ENCODE assay signal across 12 mouse cellular contexts in the genomic region with DNA sequence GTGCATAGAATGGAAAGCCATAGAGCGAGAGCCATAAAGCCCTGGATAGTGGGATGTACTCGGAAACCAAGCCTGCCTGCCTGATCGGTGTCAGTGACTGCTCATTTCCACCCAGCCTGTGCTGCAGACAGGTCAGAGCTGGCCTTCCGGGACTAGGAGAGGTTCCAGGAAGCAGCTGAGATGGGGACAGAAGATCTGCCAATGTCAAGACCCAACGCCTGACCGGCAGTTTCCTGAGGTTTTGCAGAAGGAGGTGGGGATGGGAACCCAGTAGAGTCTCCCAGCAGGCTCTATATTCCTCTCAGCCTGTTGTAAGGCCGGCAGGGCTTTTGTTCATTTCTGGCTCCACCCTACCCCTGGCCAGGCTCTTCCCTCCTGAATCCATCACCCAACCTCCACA. TPM values are rescaled to one million over a fixed set of nuclear protein-coding genes. Genes with fewer than 3 reads are reported as not detected.
DNase-seq lines count a peak whose midpoint lies in the region; ATAC-seq lines count a peak whose summit lies in the region.
"Had no signal": no experiment of that assay in that cellular context is flagged by ENCODE, and none has a peak within 500 bp of the region (broad histone marks: within the 10 kb centered on the region; RNA-seq: fewer than 3 reads in every experiment).

No protein-coding gene starts in this region.

- peaks cover 19% of the 10 kb centered on the region for H3K4me1 ChIP-seq in kidney, embryonic 14.5 days (ENCODE audit: control insufficient read depth, insufficient read depth, low read length)
- peaks cover 41% of the 10 kb centered on the region for H3K4me1 ChIP-seq in lung, embryonic 15.5 days

- peak; percentile 60 for DNase-seq in adrenal gland, postnatal 14 days
- no peak for DNase-seq in adrenal gland, postnatal 25 days
- peak; percentile 54 to 70 for DNase-seq in heart, adult 9 months (ENCODE audit: low spot score in 2 of 2)
- DNase-seq in frontal cortex, adult 2 months (ENCODE audit: extremely low spot score in 1 of 2, low spot score in 1 of 2), result no peak
- DNase-seq in yolk sac, embryonic 10.5 days (ENCODE audit: low spot score), result no peak
- DNase-seq in gastrocnemius, postnatal 14 days, result no peak
- DNase-seq: cerebellum, adult 8-10 months; left cerebral cortex, postnatal 4 days; thymus, adult 18-20 months had no signal

- H3K9me3 ChIP-seq in kidney, embryonic 14.5 days (ENCODE audit: control insufficient read depth, low read length), result no peaks in the 10 kb centered on the region
- H3K9me3 ChIP-seq in lung, embryonic 15.5 days, result no peaks in the 10 kb centered on the region
- H3K9me3 ChIP-seq: neural tube, embryonic 13.5 days had no signal

- H3K27me3 ChIP-seq in kidney, embryonic 14.5 days (ENCODE audit: control insufficient read depth, insufficient read depth, low read length), result no peaks in the 10 kb centered on the region
- H3K27me3 ChIP-seq in lung, embryonic 15.5 days, result no peaks in the 10 kb centered on the region
- H3K27me3 ChIP-seq: neural tube, embryonic 13.5 days had no signal

- H3K4me2 ChIP-seq in kidney, embryonic 14.5 days (replicated peaks; ENCODE audit: low read depth, low read length), result no peak overlapping the region
- H3K4me2 ChIP-seq in lung, embryonic 15.5 days, result peak overlapping the region; percentile 10; the same call in 1 of the 2 replicates
- H3K4me2 ChIP-seq: neural tube, embryonic 13.5 days had no signal

- peaks cover 21% of the 10 kb centered on the region for H3K36me3 ChIP-seq in kidney, embryonic 14.5 days (ENCODE audit: control insufficient read depth, insufficient read depth, low read length)
- peaks cover 23% of the 10 kb centered on the region for H3K36me3 ChIP-seq in lung, embryonic 15.5 days

- ATAC-seq in kidney, embryonic 14.5 days (ENCODE audit: low FRiP score, low TSS enrichment), result no peak
- peak; percentile 40; the same call in 1 of the 2 replicates for ATAC-seq in lung, embryonic 15.5 days (ENCODE audit: borderline replicate concordance, extremely low read depth, low FRiP score, low TSS enrichment)

- peak overlapping the region; percentile 71 for H3K27ac ChIP-seq in kidney, embryonic 14.5 days (ENCODE audit: low read depth, low read length)
- peak overlapping the region; percentile 78 for H3K27ac ChIP-seq in lung, embryonic 15.5 days
- H3K27ac ChIP-seq: neural tube, embryonic 13.5 days had no signal

- no peak overlapping the region for H3K9ac ChIP-seq in kidney, embryonic 14.5 days (ENCODE audit: low read depth, low read length)
- H3K9ac ChIP-seq in lung, embryonic 15.5 days, result no peak overlapping the region
- H3K9ac ChIP-seq: neural tube, embryonic 13.5 days had no signal

- H3K4me3 ChIP-seq in kidney, embryonic 14.5 days (ENCODE audit: low read length), result no peak overlapping the region
- no peak overlapping the region for H3K4me3 ChIP-seq in lung, embryonic 15.5 days
- H3K4me3 ChIP-seq: neural tube, embryonic 13.5 days had no signal

- 47% methylated on average over 7 of the region's 7 CpGs for WGBS in kidney, embryonic 14.5 days
- 28% methylated on average over 7 of the region's 7 CpGs for WGBS in lung, embryonic 15.5 days

- intact Hi-C loops in gastrocnemius, postnatal 14 days (cut with DNase I; ENCODE audit: low total_unique reads), result no loop called here

RNA-seq across cellular contexts. Expression of a gene that starts 9.8 kb away (rescaled TPM):
- 34.3 and 41.0 TPM in 2 replicates for total RNA-seq in adrenal gland, postnatal 14 days (2021)
- total RNA-seq in adrenal gland, postnatal 25 days (2021), result 42.9 and 57.5 TPM in 2 replicates
- polyA plus RNA-seq in kidney, embryonic 14.5 days (2014; fragmentation: Nextera tagmentation; extraction: Ambion mirVana), result 6.5 and 7.2 TPM in 2 replicates
- polyA plus RNA-seq in lung, embryonic 15.5 days (2015; fragmentation: Nextera tagmentation; extraction: Ambion mirVana), result 7.5 and 8.8 TPM in 2 replicates
- polyA plus RNA-seq in frontal cortex, adult 2 months (2012; rRNA removed), result 22.2 and 23.8 TPM in 2 replicates
- total RNA-seq in gastrocnemius, postnatal 14 days (2021), result 10 to 100 TPM; 14.4 to 15.8 TPM

RNA-seq across cellular contexts. Expression of a gene that starts 23.9 kb away (rescaled TPM):
- 171 and 177 TPM in 2 replicates for total RNA-seq in adrenal gland, postnatal 14 days (2021)
- 150 and 151 TPM in 2 replicates for total RNA-seq in adrenal gland, postnatal 25 days (2021)
- 207 and 265 TPM in 2 replicates for polyA plus RNA-seq in kidney, embryonic 14.5 days (2014; fragmentation: Nextera tagmentation; extraction: Ambion mirVana)
- polyA plus RNA-seq in lung, embryonic 15.5 days (2015; fragmentation: Nextera tagmentation; extraction: Ambion mirVana), result 223 and 225 TPM in 2 replicates
- polyA plus RNA-seq in frontal cortex, adult 2 months (2012; rRNA removed), result 80.9 and 90.8 TPM in 2 replicates
- total RNA-seq in gastrocnemius, postnatal 14 days (2021), result 10 to 100 TPM; 65.8 to 69.7 TPM

RNA-seq across cellular contexts. Expression of a gene that starts 36.2 kb away (rescaled TPM):
- 23.3 and 24.1 TPM in 2 replicates for total RNA-seq in adrenal gland, postnatal 14 days (2021)
- total RNA-seq in adrenal gland, postnatal 25 days (2021), result 20.4 and 27.4 TPM in 2 replicates
- polyA plus RNA-seq in kidney, embryonic 14.5 days (2014; fragmentation: Nextera tagmentation; extraction: Ambion mirVana), result 48.6 and 54.2 TPM in 2 replicates
- 57.0 and 61.0 TPM in 2 replicates for polyA plus RNA-seq in lung, embryonic 15.5 days (2015; fragmentation: Nextera tagmentation; extraction: Ambion mirVana)
- polyA plus RNA-seq in frontal cortex, adult 2 months (2012; rRNA removed), result 31.0 and 32.3 TPM in 2 replicates
- total RNA-seq in gastrocnemius, postnatal 14 days (2021), result 1 to 10 TPM; 5.4 to 6.1 TPM

RNA-seq across cellular contexts. Expression of a gene that starts 41.9 kb away (rescaled TPM):
- 110 and 127 TPM in 2 replicates for total RNA-seq in adrenal gland, postnatal 14 days (2021)
- total RNA-seq in adrenal gland, postnatal 25 days (2021), result 110 and 122 TPM in 2 replicates
- 352 and 434 TPM in 2 replicates for polyA plus RNA-seq in kidney, embryonic 14.5 days (2014; fragmentation: Nextera tagmentation; extraction: Ambion mirVana)
- 240 and 281 TPM in 2 replicates for polyA plus RNA-seq in lung, embryonic 15.5 days (2015; fragmentation: Nextera tagmentation; extraction: Ambion mirVana)
- polyA plus RNA-seq in frontal cortex, adult 2 months (2012; rRNA removed), result 159 and 176 TPM in 2 replicates
- 10 to 100 TPM; 62.4 to 74.9 TPM for total RNA-seq in gastrocnemius, postnatal 14 days (2021)

RNA-seq across cellular contexts. Expression of a gene that starts 42.2 kb away (rescaled TPM):
- total RNA-seq in adrenal gland, postnatal 14 days (2021), result 4.4 and 4.7 TPM in 2 replicates
- total RNA-seq in adrenal gland, postnatal 25 days (2021), result 6.3 and 7.2 TPM in 2 replicates
- polyA plus RNA-seq in kidney, embryonic 14.5 days (2014; fragmentation: Nextera tagmentation; extraction: Ambion mirVana), result 7.1 and 8.8 TPM in 2 replicates
- polyA plus RNA-seq in lung, embryonic 15.5 days (2015; fragmentation: Nextera tagmentation; extraction: Ambion mirVana), result 9.9 and 10.8 TPM in 2 replicates
- 15.0 and 18.6 TPM in 2 replicates for polyA plus RNA-seq in frontal cortex, adult 2 months (2012; rRNA removed)
- total RNA-seq in gastrocnemius, postnatal 14 days (2021), result 1 to 10 TPM in 1 of 2 experiments, under 1 TPM in 1; 0.43 to 1.1 TPM

Comparison
In these comparisons a context has a peak if more than half of its experiments do, and no peak if none do; other contexts are left out.
1. DNase-seq: peak in adrenal gland, postnatal 14 days (single experiment) and heart, adult 9 months (2 of 2); none in adrenal gland, postnatal 25 days (single experiment), frontal cortex, adult 2 months (0 of 2), yolk sac, embryonic 10.5 days (single experiment) and gastrocnemius, postnatal 14 days (single experiment).